Mouse (Mus musculus): Measurements from ENCODE around the gene Arhgap44. TPM values are rescaled to one million over a fixed set of nuclear protein-coding genes. Genes with fewer than 3 reads are reported as not detected.

The Arhgap44 gene
- polyA plus RNA-seq, 1 experiment = 0.45 TPM

DNA sequence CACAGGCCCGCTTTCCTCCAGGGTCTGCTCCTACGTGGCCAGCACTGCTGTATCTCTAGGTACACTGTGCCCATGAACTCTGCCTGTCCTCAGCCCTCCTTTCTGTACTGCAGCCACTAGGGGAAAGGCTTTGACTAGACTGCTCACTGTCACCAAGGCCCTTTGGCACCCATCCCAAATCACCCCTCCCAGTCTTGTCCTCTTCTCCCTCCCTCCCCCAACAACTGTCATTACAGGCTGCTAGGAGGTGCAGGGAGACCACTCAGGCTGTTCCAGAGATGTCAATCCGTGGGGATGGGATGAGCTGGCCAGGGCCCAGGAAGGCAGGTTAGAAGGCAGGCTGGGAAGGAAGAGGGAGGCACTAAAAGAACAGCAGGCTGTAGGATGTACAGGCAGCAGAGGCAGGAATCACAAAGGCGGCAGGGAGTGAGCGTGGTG is 55.0 kb downstream of the Arhgap44 start:
- WGBS = 77% methylated on average over 5 of the region's 5 CpGs
- TF ChIP-seq POLR2A (IDR thresholded peaks at IDR 0.05; ENCODE audit: borderline replicate concordance, control insufficient read depth, low read depth, low read length) (no peak), CTCF (IDR thresholded peaks at IDR 0.05; ENCODE audit: control insufficient read depth, insufficient read depth, low read length) (no peak)
- no peak overlapping the region for H3K27ac ChIP-seq (ENCODE audit: control insufficient read depth, insufficient read depth, low read depth, low read length, poor library complexity)

DNA sequence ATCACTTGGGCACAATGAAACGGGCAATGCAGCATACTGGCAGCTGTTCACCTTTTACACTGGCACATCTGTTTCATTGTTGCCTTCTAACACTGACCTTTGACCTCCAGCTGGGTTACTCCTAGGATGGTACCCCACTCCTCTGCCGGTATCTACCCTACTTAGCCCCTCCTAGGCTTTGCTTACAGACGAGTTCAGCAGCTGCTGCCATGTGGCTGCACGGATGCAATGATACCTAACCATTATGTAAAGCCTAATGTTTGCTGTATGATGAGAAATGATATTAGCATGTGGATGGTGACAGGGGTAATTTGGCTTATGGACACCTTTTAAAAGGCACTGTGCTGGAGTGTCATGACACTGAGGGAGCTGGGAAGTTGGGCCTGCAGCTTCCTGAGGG is 55.6 kb downstream of the Arhgap44 start:
- WGBS = 67% methylated on average over 4 of the region's 4 CpGs
- TF ChIP-seq CTCF (IDR thresholded peaks at IDR 0.05; ENCODE audit: control insufficient read depth, insufficient read depth, low read length) = no peak
- TF ChIP-seq POLR2A (IDR thresholded peaks at IDR 0.05; ENCODE audit: borderline replicate concordance, control insufficient read depth, low read depth, low read length) = no peak
- H3K4me3 ChIP-seq (replicated peaks; ENCODE audit: control insufficient read depth, low read depth, low read length) = no peak overlapping the region
- H3K4me1 ChIP-seq (ENCODE audit: control insufficient read depth, insufficient read depth, low read length) = no peaks in the 10 kb centered on the region
- no peak overlapping the region for H3K27ac ChIP-seq (ENCODE audit: control insufficient read depth, insufficient read depth, low read depth, low read length, poor library complexity)

More for the DNA sequence above, 55.0 kb downstream of the Arhgap44 start:
- no peaks in the 10 kb centered on the region for H3K4me1 ChIP-seq (ENCODE audit: control insufficient read depth, insufficient read depth, low read length)
- no peak overlapping the region for H3K4me3 ChIP-seq (replicated peaks; ENCODE audit: control insufficient read depth, low read depth, low read length)

DNA sequence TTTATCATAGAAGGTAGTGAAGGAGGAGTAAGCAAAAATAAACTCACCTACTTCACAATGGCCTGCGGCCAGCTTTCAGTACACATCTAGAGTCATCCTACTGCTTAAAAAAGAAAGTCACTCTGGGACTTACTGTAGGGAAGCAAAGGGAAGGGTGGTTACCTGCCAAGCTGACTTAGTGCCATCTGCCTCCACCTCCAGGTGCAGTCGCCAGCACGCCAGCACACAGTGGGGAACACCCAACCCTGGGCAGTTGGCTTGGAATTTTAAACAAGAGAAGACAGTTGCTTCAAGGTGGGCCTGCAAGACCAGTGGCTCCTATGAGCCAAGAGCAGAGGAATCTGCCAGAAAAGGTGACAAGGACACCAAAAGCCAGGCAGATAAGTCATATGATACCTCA is 58.7 kb downstream of the Arhgap44 start:
- Histone ChIP-seq H3K4me1 (ENCODE audit: control insufficient read depth, insufficient read depth, low read length) (no peaks in the 10 kb centered on the region), H3K4me3 (replicated peaks; ENCODE audit: control insufficient read depth, low read depth, low read length) (no peak overlapping the region), H3K27ac (ENCODE audit: control insufficient read depth, insufficient read depth, low read depth, low read length, poor library complexity) (no peak overlapping the region)
- WGBS = 86% methylated on average over 3 of the region's 3 CpGs
- TF ChIP-seq POLR2A (IDR thresholded peaks at IDR 0.05; ENCODE audit: borderline replicate concordance, control insufficient read depth, low read depth, low read length) (no peak), CTCF (IDR thresholded peaks at IDR 0.05; ENCODE audit: control insufficient read depth, insufficient read depth, low read length) (no peak)

DNA sequence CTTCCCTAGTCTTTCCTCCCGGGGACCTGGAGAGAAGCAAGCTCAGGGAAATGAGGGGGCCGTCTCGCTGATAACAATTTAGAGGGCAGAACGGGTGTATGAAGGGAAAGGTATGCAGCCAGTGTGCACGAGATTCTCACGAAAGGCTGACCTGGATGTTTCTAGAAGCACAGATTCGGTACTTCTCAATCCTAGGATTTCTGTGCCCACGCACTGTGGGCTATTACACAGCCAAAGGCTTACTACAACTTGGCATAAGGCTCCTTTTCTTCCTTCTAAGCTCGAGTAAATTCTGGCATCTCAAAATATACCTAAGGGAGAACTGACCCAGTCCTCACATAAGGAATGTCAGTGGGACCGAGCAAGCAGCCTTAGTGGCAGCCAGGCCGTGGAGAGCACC is 61.6 kb downstream of the Arhgap44 start:
- H3K4me3 ChIP-seq (replicated peaks; ENCODE audit: control insufficient read depth, low read depth, low read length) = no peak overlapping the region
- WGBS = 61% methylated on average over 11 of the region's 11 CpGs
- TF ChIP-seq POLR2A (IDR thresholded peaks at IDR 0.05; ENCODE audit: borderline replicate concordance, control insufficient read depth, low read depth, low read length) (no peak), CTCF (IDR thresholded peaks at IDR 0.05; ENCODE audit: control insufficient read depth, insufficient read depth, low read length) (no peak)
- no peak overlapping the region for H3K27ac ChIP-seq (ENCODE audit: control insufficient read depth, insufficient read depth, low read depth, low read length, poor library complexity)
- no peaks in the 10 kb centered on the region for H3K4me1 ChIP-seq (ENCODE audit: control insufficient read depth, insufficient read depth, low read length)

DNA sequence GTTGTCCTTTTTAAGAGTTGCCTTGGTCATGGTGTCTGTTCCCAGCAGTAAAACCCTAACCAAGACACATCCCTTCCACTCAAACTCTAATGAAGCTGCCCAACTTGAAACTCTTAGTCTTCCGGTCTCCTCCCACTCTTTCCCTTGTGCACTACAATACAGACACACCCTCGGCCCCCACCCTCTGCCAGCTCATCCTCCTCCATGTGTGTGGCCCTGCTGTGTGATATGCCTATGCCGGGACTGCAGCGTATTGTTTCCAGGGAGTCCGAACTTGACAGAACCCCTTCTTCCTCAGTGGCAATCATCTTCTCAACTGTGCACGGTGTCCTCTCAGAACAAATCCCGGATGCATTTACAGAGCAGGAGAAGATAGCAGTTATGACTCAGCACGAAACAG is 62.7 kb downstream of the Arhgap44 start:
- Histone ChIP-seq H3K4me3 (replicated peaks; ENCODE audit: control insufficient read depth, low read depth, low read length) (no peak overlapping the region), H3K27ac (ENCODE audit: control insufficient read depth, insufficient read depth, low read depth, low read length, poor library complexity) (no peak overlapping the region), H3K4me1 (ENCODE audit: control insufficient read depth, insufficient read depth, low read length) (no peaks in the 10 kb centered on the region)
- TF ChIP-seq POLR2A (IDR thresholded peaks at IDR 0.05; ENCODE audit: borderline replicate concordance, control insufficient read depth, low read depth, low read length) (no peak), CTCF (IDR thresholded peaks at IDR 0.05; ENCODE audit: control insufficient read depth, insufficient read depth, low read length) (no peak)
- WGBS = 76% methylated on average over 8 of the region's 8 CpGs

DNA sequence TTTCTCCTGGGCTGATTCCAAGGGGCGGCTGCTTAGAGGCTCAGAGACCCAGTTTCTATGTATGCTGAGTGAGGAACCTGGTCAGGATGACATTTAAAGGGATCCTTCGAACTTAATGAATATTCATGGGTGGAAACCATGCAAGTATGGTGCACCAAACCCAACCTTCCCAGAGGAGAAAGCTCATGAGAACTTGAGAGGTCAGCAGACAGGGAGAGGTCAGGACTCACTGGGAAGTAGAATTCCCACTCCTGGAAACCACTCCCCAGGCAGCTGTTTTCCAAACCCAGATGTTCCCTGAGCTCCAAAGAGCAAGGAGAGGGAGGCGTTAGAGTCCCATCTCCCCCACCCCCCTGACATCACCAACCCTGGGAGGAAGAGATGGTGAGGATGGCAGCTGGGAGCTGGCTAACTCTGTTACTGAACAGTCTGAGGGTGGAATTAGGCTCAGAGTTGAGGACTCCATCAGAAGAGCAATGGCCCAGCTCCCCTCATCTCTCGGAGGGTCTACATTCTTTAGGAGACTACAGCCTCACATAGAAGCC is 65.2 kb downstream of the Arhgap44 start:
- TF ChIP-seq POLR2A (IDR thresholded peaks at IDR 0.05; ENCODE audit: borderline replicate concordance, control insufficient read depth, low read depth, low read length) (no peak), CTCF (IDR thresholded peaks at IDR 0.05; ENCODE audit: control insufficient read depth, insufficient read depth, low read length) (no peak)
- Histone ChIP-seq H3K4me1 (ENCODE audit: control insufficient read depth, insufficient read depth, low read length) (no peaks in the 10 kb centered on the region), H3K27ac (ENCODE audit: control insufficient read depth, insufficient read depth, low read depth, low read length, poor library complexity) (no peak overlapping the region), H3K4me3 (replicated peaks; ENCODE audit: control insufficient read depth, low read depth, low read length) (no peak overlapping the region)
- WGBS = 73% methylated on average over 4 of the region's 4 CpGs

DNA sequence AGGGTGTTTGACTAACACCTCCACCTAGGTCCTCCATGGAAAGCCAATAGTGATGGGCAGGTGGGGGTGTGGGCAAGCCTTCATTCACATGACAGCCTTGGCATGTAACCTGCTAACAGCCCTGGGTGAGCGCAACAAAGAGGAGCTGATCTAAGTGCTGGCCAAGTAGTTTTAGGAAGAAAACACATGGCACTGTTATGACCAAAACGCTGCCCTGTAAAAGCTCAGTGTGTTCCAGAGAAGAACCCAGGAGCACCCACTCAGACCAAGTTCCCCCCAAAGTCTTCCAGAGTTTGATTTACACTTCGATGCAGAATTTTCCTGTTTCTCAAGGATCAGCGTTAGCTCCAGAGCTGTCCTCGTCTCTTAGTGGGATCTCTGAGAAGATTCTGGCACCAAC is 65.9 kb downstream of the Arhgap44 start:
- WGBS = 83% methylated on average over 5 of the region's 5 CpGs

DNA sequence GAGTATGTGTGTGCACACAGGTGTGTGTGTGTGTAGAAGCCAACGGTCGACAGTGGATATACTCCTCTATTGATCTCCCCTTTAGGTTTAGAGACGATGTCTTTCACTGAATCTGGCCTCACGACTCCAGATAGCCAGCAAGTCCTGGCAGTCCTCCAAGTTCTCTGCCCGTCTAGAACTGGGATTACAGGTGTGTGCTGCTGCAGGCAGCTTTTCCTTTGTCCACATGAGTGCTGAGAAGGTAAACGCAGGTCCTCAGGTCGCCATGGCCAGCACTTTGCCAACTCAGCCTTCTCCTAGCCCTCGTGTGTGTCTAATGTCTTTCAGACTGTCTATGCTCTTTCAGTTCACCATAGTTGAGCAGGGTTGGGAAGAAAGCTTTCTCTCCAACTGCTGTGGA is 69.9 kb downstream of the Arhgap44 start:
- TF ChIP-seq CTCF (IDR thresholded peaks at IDR 0.05; ENCODE audit: control insufficient read depth, insufficient read depth, low read length) (no peak), POLR2A (IDR thresholded peaks at IDR 0.05; ENCODE audit: borderline replicate concordance, control insufficient read depth, low read depth, low read length) (no peak)
- Histone ChIP-seq H3K4me3 (replicated peaks; ENCODE audit: control insufficient read depth, low read depth, low read length) (no peak overlapping the region), H3K27ac (ENCODE audit: control insufficient read depth, insufficient read depth, low read depth, low read length, poor library complexity) (no peak overlapping the region), H3K4me1 (ENCODE audit: control insufficient read depth, insufficient read depth, low read length) (no peaks in the 10 kb centered on the region)
- WGBS = 73% methylated on average over 8 of the region's 8 CpGs

More for the DNA sequence above, 65.9 kb downstream of the Arhgap44 start:
- H3K27ac ChIP-seq (ENCODE audit: control insufficient read depth, insufficient read depth, low read depth, low read length, poor library complexity) = no peak overlapping the region
- no peak for TF ChIP-seq CTCF (IDR thresholded peaks at IDR 0.05; ENCODE audit: control insufficient read depth, insufficient read depth, low read length)
- TF ChIP-seq POLR2A (IDR thresholded peaks at IDR 0.05; ENCODE audit: borderline replicate concordance, control insufficient read depth, low read depth, low read length) = no peak
- H3K4me3 ChIP-seq (replicated peaks; ENCODE audit: control insufficient read depth, low read depth, low read length) = no peak overlapping the region
- no peaks in the 10 kb centered on the region for H3K4me1 ChIP-seq (ENCODE audit: control insufficient read depth, insufficient read depth, low read length)

DNA sequence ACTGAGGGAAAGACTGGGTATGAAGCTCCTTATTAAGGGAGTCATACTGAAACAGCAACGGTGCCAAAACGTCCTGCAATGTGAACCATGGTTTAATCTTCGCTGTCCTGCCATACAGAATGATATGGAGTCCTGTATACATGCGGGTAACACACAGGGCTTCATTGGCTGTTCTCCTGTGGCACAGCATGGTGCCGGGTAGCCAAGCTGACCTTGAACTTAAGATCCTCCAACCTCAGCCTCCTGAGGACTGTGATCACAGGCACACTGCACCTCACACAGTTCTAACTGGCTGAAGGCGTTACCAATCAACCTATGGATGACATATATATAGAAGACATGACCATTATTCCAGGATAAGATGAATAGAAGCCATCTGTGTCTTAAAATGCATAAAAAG is 72.4 kb downstream of the Arhgap44 start:
- Histone ChIP-seq H3K27ac (ENCODE audit: control insufficient read depth, insufficient read depth, low read depth, low read length, poor library complexity) (no peak overlapping the region), H3K4me1 (ENCODE audit: control insufficient read depth, insufficient read depth, low read length) (no peaks in the 10 kb centered on the region), H3K4me3 (replicated peaks; ENCODE audit: control insufficient read depth, low read depth, low read length) (no peak overlapping the region)
- WGBS = 84% methylated on average over 6 of the region's 6 CpGs
- no peak for TF ChIP-seq CTCF (IDR thresholded peaks at IDR 0.05; ENCODE audit: control insufficient read depth, insufficient read depth, low read length)
- no peak for TF ChIP-seq POLR2A (IDR thresholded peaks at IDR 0.05; ENCODE audit: borderline replicate concordance, control insufficient read depth, low read depth, low read length)

Data from bone marrow, adult 2 months (tissue).